Mouse (Mus musculus) ES-E14 (cell line): Measurements from ENCODE around the gene Fcnb.

Experiments
- CHD2 ChIP-seq: IDR thresholded peaks from 2 replicates; pipeline ENCODE4 v1.6.1; 2014; ENCODE audit warnings: mild to moderate bottlenecking, low read depth, low read length, inconsistent platforms
- HCFC1 ChIP-seq: IDR thresholded peaks from 2 replicates; pipeline ENCODE4 v1.6.1; 2012; ENCODE audit warnings: low read length, inconsistent platforms, borderline replicate concordance; ENCODE audit not compliant: insufficient read depth
- ZC3H11A ChIP-seq: IDR thresholded peaks from 2 replicates; pipeline ENCODE4 v1.6.1; 2012; ENCODE audit warnings: low read depth, mild to moderate bottlenecking, inconsistent platforms, low read length, borderline replicate concordance
- ZNF384 ChIP-seq: IDR thresholded peaks from 2 replicates; pipeline ENCODE4 v1.6.1; 2012; ENCODE audit warnings: low read depth, low read length, inconsistent platforms

DNA sequence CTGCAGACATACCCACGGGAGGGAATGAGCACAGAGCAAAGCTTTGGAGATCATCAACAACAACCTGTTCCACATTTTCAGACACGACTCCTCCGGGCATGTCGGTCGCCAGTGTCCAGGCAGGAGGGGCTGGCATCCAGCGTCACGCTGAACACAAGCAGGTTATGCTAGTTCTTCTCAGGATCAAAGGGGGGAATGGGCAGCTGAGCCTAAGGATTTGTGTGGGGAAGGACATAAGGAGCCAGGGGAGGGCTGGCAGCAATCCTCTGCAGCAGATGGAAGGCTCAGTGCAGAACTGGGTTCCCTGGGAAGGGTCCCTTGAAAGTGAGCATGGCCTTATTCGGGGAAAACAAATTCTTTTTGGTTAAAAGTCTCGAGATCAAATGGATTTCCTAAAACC lies 49.1 kb upstream of the Fcnb start:
- TF ChIP-seq ZC3H11A (no peak), CHD2 (no peak), ZNF384 (no peak), HCFC1 (no peak)
